Mouse (Mus musculus): Measurements from ENCODE around the gene Klhl40. TPM values are rescaled to one million over a fixed set of nuclear protein-coding genes. Genes with fewer than 3 reads are reported as not detected.
A peak's percentile ranks its signal among the peaks of the same experiment; 100 is the strongest.

Gene Klhl40
- polyA plus RNA-seq, 1 experiment from 2014 or later, result 0.32 TPM

DNA sequence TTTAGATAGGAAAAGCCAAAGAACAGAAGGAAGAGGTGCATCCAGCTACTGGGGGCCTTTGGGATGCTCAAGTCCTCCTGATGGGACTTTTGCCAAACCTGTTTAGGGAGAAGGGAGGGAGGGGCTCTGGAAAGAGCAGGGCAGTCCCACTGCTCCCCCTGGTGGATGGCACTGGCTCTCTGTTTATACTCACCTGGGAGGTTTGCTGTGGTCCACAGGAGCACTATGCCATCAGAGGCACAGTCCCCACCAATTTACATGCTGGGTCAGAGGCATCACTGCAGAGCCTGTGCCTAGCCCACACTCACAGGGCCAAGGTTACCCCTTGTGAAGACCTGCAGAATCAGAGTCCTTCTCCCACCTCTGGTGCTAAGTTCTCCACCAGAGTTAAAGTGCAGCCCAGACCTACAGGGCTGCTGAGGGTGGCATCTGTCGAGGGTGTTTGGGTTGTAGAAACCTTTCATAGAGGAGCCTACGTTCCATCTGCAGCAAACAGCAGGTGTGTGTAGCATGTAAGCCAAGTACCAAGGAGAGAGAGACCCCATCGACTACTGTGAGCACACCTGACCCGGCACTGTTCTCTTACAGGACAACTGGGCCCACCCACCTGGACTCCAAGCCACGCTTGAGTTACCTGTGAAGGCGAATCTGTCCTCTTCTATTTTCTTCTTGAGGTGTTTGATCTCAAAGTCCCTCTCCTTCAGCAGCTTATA, 53.0 kb downstream of the Klhl40 start:
- no peak overlapping the region for H3K4me2 ChIP-seq (ENCODE audit: low read depth, low read length)
- H3K9me3 ChIP-seq (ENCODE audit: control insufficient read depth, low read length), result no peaks in the 10 kb centered on the region
- 82% methylated on average over 6 of the region's 6 CpGs for WGBS
- no peak for ATAC-seq
- no peaks in the 10 kb centered on the region for H3K27me3 ChIP-seq (replicated peaks; ENCODE audit: control insufficient read depth, insufficient read depth, low read length)
- H3K9ac ChIP-seq (ENCODE audit: low read depth, low read length), result no peak overlapping the region
- H3K27ac ChIP-seq (ENCODE audit: low read length), result no peak overlapping the region
- no peaks in the 10 kb centered on the region for H3K36me3 ChIP-seq (ENCODE audit: control insufficient read depth, insufficient read depth, low read length)
- H3K4me1 ChIP-seq (ENCODE audit: control insufficient read depth, insufficient read depth, low read length), result no peaks in the 10 kb centered on the region
- no peak overlapping the region for H3K4me3 ChIP-seq (ENCODE audit: low read length)

DNA sequence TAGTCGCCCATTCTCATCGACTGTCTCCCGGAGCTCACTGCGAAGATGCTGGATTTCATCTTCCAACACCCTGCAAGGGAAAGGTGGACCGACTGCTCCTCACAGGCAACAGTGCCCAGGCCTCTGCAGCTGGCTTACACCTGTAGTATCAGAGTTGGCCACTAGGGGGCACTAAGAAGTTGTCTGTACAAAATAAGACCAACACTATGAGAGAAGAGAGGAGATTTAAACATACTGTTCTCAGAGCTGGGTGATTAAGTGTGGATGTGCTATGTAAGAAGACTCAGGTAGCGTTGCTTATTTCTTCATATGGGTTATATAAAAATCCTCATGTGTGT, 53.5 kb downstream of the Klhl40 start:
- no peaks in the 10 kb centered on the region for H3K36me3 ChIP-seq (ENCODE audit: control insufficient read depth, insufficient read depth, low read length)
- no peak overlapping the region for H3K4me2 ChIP-seq (ENCODE audit: low read depth, low read length)
- H3K9ac ChIP-seq (ENCODE audit: low read depth, low read length), result no peak overlapping the region
- no peak overlapping the region for H3K27ac ChIP-seq (ENCODE audit: low read length)
- no peak overlapping the region for H3K4me3 ChIP-seq (ENCODE audit: low read length)
- H3K4me1 ChIP-seq (ENCODE audit: control insufficient read depth, insufficient read depth, low read length), result no peaks in the 10 kb centered on the region
- H3K27me3 ChIP-seq (replicated peaks; ENCODE audit: control insufficient read depth, insufficient read depth, low read length), result no peaks in the 10 kb centered on the region
- H3K9me3 ChIP-seq (ENCODE audit: control insufficient read depth, low read length), result no peaks in the 10 kb centered on the region; the same call in 1 of the 2 replicates
- ATAC-seq, result peak; percentile 42; the same call in 1 of the 2 replicates
- 24% methylated on average over 6 of the region's 6 CpGs for WGBS

Other genes with a start within 250 kb of the Klhl40 start
- not detected in 2 replicates for gene Lyzl4, start 135.5 kb upstream of the Klhl40 start, polyA plus RNA-seq (2015; fragmentation: Nextera tagmentation; extraction: Ambion mirVana)
- 6.8 and 8.9 TPM in 2 replicates for gene Vipr1, start 134.9 kb upstream of the Klhl40 start, polyA plus RNA-seq (2015; fragmentation: Nextera tagmentation; extraction: Ambion mirVana)
- gene Sec22c, start 72.1 kb upstream of the Klhl40 start, polyA plus RNA-seq (2015; fragmentation: Nextera tagmentation; extraction: Ambion mirVana), result 16.1 and 16.4 TPM in 2 replicates
- gene Ss18l2, start 67.3 kb upstream of the Klhl40 start, polyA plus RNA-seq (2015; fragmentation: Nextera tagmentation; extraction: Ambion mirVana), result 124 and 144 TPM in 2 replicates
- 44.8 and 46.3 TPM in 2 replicates for gene Nktr, start 58.4 kb upstream of the Klhl40 start, polyA plus RNA-seq (2015; fragmentation: Nextera tagmentation; extraction: Ambion mirVana)
- gene Zfp651, start 18.3 kb upstream of the Klhl40 start, polyA plus RNA-seq (2015; fragmentation: Nextera tagmentation; extraction: Ambion mirVana), result 4.0 and 4.8 TPM in 2 replicates
- gene Hhatl, start 14.9 kb downstream of the Klhl40 start, polyA plus RNA-seq (2015; fragmentation: Nextera tagmentation; extraction: Ambion mirVana), result 1.2 and 2.1 TPM in 2 replicates
- gene Ccdc13, start 61.9 kb downstream of the Klhl40 start, polyA plus RNA-seq (2015; fragmentation: Nextera tagmentation; extraction: Ambion mirVana), result 0.66 and 0.81 TPM in 2 replicates
- 149 and 162 TPM in 2 replicates for gene Higd1a, start 80.8 kb downstream of the Klhl40 start, polyA plus RNA-seq (2015; fragmentation: Nextera tagmentation; extraction: Ambion mirVana)
- 0.62 and 0.98 TPM in 2 replicates for gene Ackr2, start 120.7 kb downstream of the Klhl40 start, polyA plus RNA-seq (2015; fragmentation: Nextera tagmentation; extraction: Ambion mirVana)
- not detected in 2 replicates for gene Cyp8b1, start 138.7 kb downstream of the Klhl40 start, polyA plus RNA-seq (2015; fragmentation: Nextera tagmentation; extraction: Ambion mirVana)
- gene Fam198a, start 173.4 kb downstream of the Klhl40 start, polyA plus RNA-seq (2015; fragmentation: Nextera tagmentation; extraction: Ambion mirVana), result 2.7 and 3.5 TPM in 2 replicates
- 14.4 and 15.9 TPM in 2 replicates for gene Pomgnt2, start 219.5 kb downstream of the Klhl40 start, polyA plus RNA-seq (2015; fragmentation: Nextera tagmentation; extraction: Ambion mirVana)

Measured in intestine, embryonic 16.5 days (tissue).